Mouse (Mus musculus): ENCODE data around the gene Sgms1. TPM values are rescaled to one million over a fixed set of nuclear protein-coding genes. Genes with fewer than 3 reads are reported as not detected.
A peak's percentile ranks its signal among the peaks of the same experiment; 100 is the strongest.

The Sgms1 gene
- total RNA-seq, 2 experiments from 2014 or later: 56.3 to 58.4 TPM

GRCm38 (mm10) chr19:32292782-32293776, 96.4 kb downstream of the Sgms1 start:
- DNase-seq: no peak

GRCm38 (mm10) chr19:32292067-32292739, 97.3 kb downstream of the Sgms1 start:
- peak; percentile 55 for DNase-seq

GRCm38 (mm10) chr19:32291130-32291529, 98.4 kb downstream of the Sgms1 start:
- DNase-seq: no peak

GRCm38 (mm10) chr19:32288895-32289294, 100.6 kb downstream of the Sgms1 start:
- no peak for DNase-seq

- DNase-seq: no peak
Observed at GRCm38 (mm10) chr19:32287839-32288238, 101.7 kb downstream of the Sgms1 start.

- no peak for DNase-seq
Observed at GRCm38 (mm10) chr19:32285455-32285831, 104.1 kb downstream of the Sgms1 start.

GRCm38 (mm10) chr19:32284681-32285454, 104.6 kb downstream of the Sgms1 start:
- DNase-seq: no peak

- no peak for DNase-seq
Observed at GRCm38 (mm10) chr19:32281917-32282316, 107.6 kb downstream of the Sgms1 start.

GRCm38 (mm10) chr19:32280380-32280779, 109.1 kb downstream of the Sgms1 start:
- no peak for DNase-seq

- no peak for DNase-seq
Observed at GRCm38 (mm10) chr19:32279400-32279799, 110.1 kb downstream of the Sgms1 start.

- no peak for DNase-seq
Observed at GRCm38 (mm10) chr19:32277869-32278268, 111.6 kb downstream of the Sgms1 start.

GRCm38 (mm10) chr19:32277287-32277686, 112.2 kb downstream of the Sgms1 start:
- DNase-seq: no peak

- DNase-seq: no peak
Observed at GRCm38 (mm10) chr19:32276817-32277216, 112.7 kb downstream of the Sgms1 start.

GRCm38 (mm10) chr19:32276263-32276662, 113.3 kb downstream of the Sgms1 start:
- peak; percentile 70 for DNase-seq

- no peak for DNase-seq
Observed at GRCm38 (mm10) chr19:32275068-32275925, 114.2 kb downstream of the Sgms1 start.

GRCm38 (mm10) chr19:32274145-32274544, 115.4 kb downstream of the Sgms1 start:
- no peak for DNase-seq

GRCm38 (mm10) chr19:32273714-32274113, 115.8 kb downstream of the Sgms1 start:
- no peak for DNase-seq

- DNase-seq: no peak
Observed at GRCm38 (mm10) chr19:32272475-32273260, 116.8 kb downstream of the Sgms1 start.

GRCm38 (mm10) chr19:32271455-32272200, 117.9 kb downstream of the Sgms1 start:
- DNase-seq: no peak

- no peak for DNase-seq
Observed at GRCm38 (mm10) chr19:32269844-32270176, 119.7 kb downstream of the Sgms1 start.

All from adrenal gland, postnatal 10 days (tissue).